Mouse (Mus musculus): ENCODE results near the gene Zfp503.

Gene Zfp503

GRCm38 (mm10) chr14:21992321-21992885 lies 3.0 kb upstream of the Zfp503 start:
- DNase-seq: peak; percentile 35

- DNase-seq: peak; percentile 57
These were observed 2.5 kb upstream of the Zfp503 start for GRCm38 (mm10) chr14:21991856-21992255.

- peak; percentile 90 for DNase-seq
These were observed 1.9 kb upstream of the Zfp503 start for GRCm38 (mm10) chr14:21991251-21991780.

GRCm38 (mm10) chr14:21990321-21991021 lies 1.1 kb upstream of the Zfp503 start:
- DNase-seq: peak; percentile 75

- DNase-seq: peak; percentile 78
These were observed 667 bp downstream of the Zfp503 start for GRCm38 (mm10) chr14:21988577-21989290.

GRCm38 (mm10) chr14:21987660-21988576 lies 1.5 kb downstream of the Zfp503 start:
- peak; percentile 98 for DNase-seq

GRCm38 (mm10) chr14:21986733-21987659 lies 2.4 kb downstream of the Zfp503 start:
- peak; percentile 82 for DNase-seq

GRCm38 (mm10) chr14:21985981-21986732 lies 3.2 kb downstream of the Zfp503 start:
- DNase-seq: peak; percentile 88

- DNase-seq: peak; percentile 66
These were observed 3.9 kb downstream of the Zfp503 start for GRCm38 (mm10) chr14:21985426-21985931.

GRCm38 (mm10) chr14:21984757-21985425 lies 4.5 kb downstream of the Zfp503 start:
- peak; percentile 61 for DNase-seq

- DNase-seq: peak; percentile 46
These were observed 5.3 kb downstream of the Zfp503 start for GRCm38 (mm10) chr14:21983950-21984730.

GRCm38 (mm10) chr14:21983311-21983949 lies 6.0 kb downstream of the Zfp503 start:
- peak; percentile 59 for DNase-seq

- peak; percentile 72 for DNase-seq
These were observed 6.7 kb downstream of the Zfp503 start for GRCm38 (mm10) chr14:21982592-21983310.

GRCm38 (mm10) chr14:21982096-21982591 lies 7.3 kb downstream of the Zfp503 start:
- DNase-seq: peak; percentile 62

GRCm38 (mm10) chr14:21981462-21981861 lies 7.9 kb downstream of the Zfp503 start:
- peak; percentile 93 for DNase-seq

- peak; percentile 89 for DNase-seq
These were observed 20.4 kb downstream of the Zfp503 start for GRCm38 (mm10) chr14:21968978-21969377.

GRCm38 (mm10) chr14:21967375-21968010 lies 21.9 kb downstream of the Zfp503 start:
- no peak for DNase-seq
